Mouse (Mus musculus) gastrocnemius, adult 2 months (tissue): ENCODE data around the gene Itsn1. TPM values are rescaled to one million over a fixed set of nuclear protein-coding genes. Genes with fewer than 3 reads are reported as not detected.

Experiments
- DNase-seq: peaks from one replicate; pipeline ENCODE4 v3.0.0; 2022
- H3K27ac ChIP-seq: fragments of 200-600 bp; 2 replicates; pipeline ENCODE4 v1.8.1; 2022; ENCODE audit warnings: mild to moderate bottlenecking
- H3K4me3 ChIP-seq: fragments of 200-600 bp; 2 replicates; pipeline ENCODE4 v1.8.1; 2022; ENCODE audit warnings: mild to moderate bottlenecking, moderate library complexity
- CTCF ChIP-seq: fragments of 200-600 bp; IDR thresholded peaks from 2 replicates; pipeline ENCODE4 v1.8.1; 2022; ENCODE audit warnings: antibody characterized with exemption, mild to moderate bottlenecking, moderate library complexity
- intact Hi-C: fragments of 180-260 bp; cut with DNase I; formaldehyde crosslinking; loops from one replicate; pipeline ENCODE4 v1.15.1; 2025
- total RNA-seq, 2 experiments: library from RNA; stranded (reverse); gene quantifications; 2 replicates each; pipeline ENCODE4 v1.2.3; 2021

Itsn1 gene
- total RNA-seq, 2 experiments from 2014 or later, result 60.2 to 66.1 TPM

DNA sequence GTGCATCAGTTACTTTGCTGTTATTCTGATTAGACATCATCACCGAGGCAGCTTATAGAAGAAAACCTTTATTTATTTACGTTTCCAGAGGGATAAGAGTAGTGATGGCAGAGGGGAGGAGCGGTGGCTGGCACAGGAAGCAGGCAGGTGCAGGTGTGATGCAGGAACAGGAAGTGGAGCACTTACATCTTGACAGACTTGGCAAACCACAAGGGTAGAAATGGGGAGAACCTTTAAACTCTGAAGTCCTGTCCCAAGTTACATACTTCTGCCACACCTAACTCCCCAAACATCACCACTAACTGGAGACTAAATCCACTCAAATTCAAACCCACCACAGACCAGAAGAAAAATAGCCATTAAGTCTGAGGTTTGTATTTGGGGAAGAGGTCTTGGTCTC, 51.7 kb downstream of the Itsn1 start:
- no peak overlapping the region for H3K27ac ChIP-seq
- intact Hi-C loops, result no loop called here
- no peak for DNase-seq
- no peak overlapping the region for H3K4me3 ChIP-seq
- TF ChIP-seq CTCF, result no peak

DNA sequence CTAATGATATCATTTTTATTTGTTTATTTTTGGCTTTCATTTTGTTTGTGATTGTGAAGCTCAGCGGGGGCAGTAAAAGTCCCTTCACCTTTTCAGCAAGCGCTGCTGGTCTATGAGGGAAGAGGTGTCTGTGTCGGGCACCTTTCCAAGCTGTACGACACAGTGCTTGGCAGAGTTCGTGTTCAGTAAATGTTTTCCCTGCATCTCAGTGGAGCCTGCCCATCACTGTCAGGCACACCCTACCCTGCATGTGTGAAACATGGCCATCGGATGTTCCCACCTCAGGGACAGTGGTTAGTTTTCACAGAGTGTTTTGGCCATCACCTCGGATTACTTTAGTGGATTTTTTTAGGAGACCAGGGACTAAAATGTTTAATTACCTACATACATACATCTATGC, 54.1 kb downstream of the Itsn1 start:
- Histone ChIP-seq H3K27ac (no peak overlapping the region), H3K4me3 (no peak overlapping the region)
- intact Hi-C loops, result no loop called here
- peak; percentile 38 for DNase-seq
- no peak for TF ChIP-seq CTCF

DNA sequence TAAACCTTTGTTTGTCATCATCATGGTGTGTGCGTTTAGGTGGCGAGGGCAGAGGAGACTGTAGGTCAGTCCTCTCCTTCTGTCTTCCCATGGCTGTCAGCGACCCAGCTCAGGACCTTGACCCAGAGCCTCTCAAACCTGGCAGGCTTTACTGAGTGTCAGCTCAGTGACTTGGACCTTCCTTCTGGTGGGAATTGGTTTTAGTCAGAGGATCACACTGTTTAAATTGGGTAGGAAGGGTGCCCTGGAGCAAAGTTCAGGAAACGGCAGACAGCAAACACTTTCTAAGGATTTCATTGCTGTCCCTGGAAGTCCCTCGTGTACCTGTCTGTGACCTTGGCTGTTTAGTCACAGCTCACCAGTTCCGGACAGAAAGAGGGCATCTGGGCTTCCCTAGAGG, 55.2 kb downstream of the Itsn1 start:
- intact Hi-C loops, result no loop called here
- H3K27ac ChIP-seq, result no peak overlapping the region
- DNase-seq, result no peak
- no peak overlapping the region for H3K4me3 ChIP-seq
- no peak for TF ChIP-seq CTCF

GRCm38 (mm10) chr16:91786425-91786824, 57.3 kb downstream of the Itsn1 start:
- peak; percentile 28 for DNase-seq
- Histone ChIP-seq H3K4me3 (no peak overlapping the region), H3K27ac (no peak overlapping the region; the same call in 1 of the 2 replicates)
- intact Hi-C loops, result no loop called here
- no peak for TF ChIP-seq CTCF

DNA sequence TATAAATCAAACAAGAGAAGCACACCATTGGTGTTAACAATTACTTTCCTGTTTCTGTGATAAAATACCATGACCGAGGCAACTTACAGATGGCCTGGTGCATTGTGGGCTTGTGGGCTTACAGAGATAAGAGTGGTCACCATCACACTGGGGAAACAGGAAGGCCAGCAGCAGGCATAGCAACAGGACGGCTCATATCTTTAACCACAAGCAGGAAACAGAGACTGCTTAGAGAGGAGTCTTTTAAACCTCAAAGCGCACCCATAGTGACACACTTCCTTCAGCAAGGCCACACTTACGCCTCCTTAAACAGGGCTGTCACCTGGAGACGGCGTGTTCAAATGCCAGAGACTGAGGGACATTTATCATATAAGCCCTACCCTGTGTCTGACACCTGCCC, 60.6 kb downstream of the Itsn1 start:
- H3K4me3 ChIP-seq, result no peak overlapping the region
- TF ChIP-seq CTCF, result no peak
- no peak overlapping the region for H3K27ac ChIP-seq
- DNase-seq, result no peak
- intact Hi-C loops, result no loop called here

DNA sequence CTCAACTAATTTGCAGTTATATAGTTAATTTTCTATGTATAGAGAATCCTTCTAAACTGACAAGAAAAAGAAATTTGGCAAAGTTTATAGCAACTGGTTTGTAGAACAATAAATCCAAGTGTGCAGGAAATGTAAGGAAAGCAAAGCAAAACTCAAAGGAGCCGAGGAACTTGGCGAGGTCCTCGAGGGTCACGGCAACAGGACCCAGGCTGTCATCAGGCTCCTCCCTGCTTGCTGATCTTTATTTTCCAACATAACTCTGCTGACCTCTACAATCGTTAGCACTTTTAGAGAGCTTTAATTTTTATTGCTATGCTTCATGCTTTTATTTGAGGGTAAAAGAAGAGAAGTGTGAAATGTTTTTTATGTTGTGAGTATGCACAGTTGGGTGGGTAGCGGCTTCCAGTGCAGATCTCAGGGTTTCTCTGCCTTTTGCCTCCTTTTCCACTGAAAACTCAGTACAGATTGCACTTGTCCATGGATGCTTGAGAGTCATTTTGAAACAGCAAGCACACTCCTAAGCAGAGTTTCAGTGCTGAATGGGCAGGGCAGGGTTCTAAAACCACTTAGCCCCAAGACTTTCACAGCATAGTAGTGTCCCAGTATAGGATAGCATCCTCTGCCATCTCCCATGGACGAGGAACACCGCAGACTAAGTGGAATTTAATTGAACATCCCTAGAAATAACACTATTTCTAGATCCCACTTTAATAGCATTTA, 63.6 kb downstream of the Itsn1 start:
- intact Hi-C loops, result no loop called here
- Histone ChIP-seq H3K27ac (peak overlapping the region; percentile 9), H3K4me3 (no peak overlapping the region)
- no peak for DNase-seq
- no peak for TF ChIP-seq CTCF

- Histone ChIP-seq H3K4me3 (peak overlapping the region; percentile 9; the same call in 1 of the 2 replicates), H3K27ac (peak overlapping the region; percentile 63; the same call in 1 of the 2 replicates)
- intact Hi-C loops, result no loop called here
- DNase-seq, result no peak
- TF ChIP-seq CTCF, result no peak
Measured at GRCm38 (mm10) chr16:91793507-91794278, 64.6 kb downstream of the Itsn1 start.

- no peak overlapping the region for H3K4me3 ChIP-seq
- peak overlapping the region; percentile 63; the same call in 1 of the 2 replicates for H3K27ac ChIP-seq
- intact Hi-C loops, result no loop called here
- TF ChIP-seq CTCF, result no peak
- DNase-seq, result no peak
Measured at GRCm38 (mm10) chr16:91794306-91794705, 65.2 kb downstream of the Itsn1 start.

DNA sequence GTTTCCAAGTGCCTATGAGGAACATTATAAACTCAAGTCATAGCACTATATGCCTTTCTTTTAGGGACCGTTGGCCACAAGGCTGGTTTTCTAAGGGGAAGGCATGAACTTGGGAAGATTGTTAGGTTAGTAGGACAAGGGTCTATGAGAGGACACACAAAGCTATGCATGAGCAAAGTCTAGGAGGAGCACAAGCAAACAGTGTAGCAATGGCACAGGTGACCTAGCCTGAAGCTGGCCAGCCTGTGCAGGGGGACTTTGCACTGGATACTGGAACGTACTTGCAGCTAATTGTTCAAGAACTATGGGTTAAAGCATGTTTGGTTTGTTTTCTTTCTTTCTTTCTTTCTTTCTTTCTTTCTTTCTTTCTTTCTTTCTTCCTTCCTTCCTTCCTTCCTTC, 66.0 kb downstream of the Itsn1 start:
- Histone ChIP-seq H3K27ac (no peak overlapping the region), H3K4me3 (no peak overlapping the region)
- no peak for DNase-seq
- no peak for TF ChIP-seq CTCF
- intact Hi-C loops, result no loop called here

GRCm38 (mm10) chr16:91795606-91796005, 66.5 kb downstream of the Itsn1 start:
- intact Hi-C loops, result no loop called here
- Histone ChIP-seq H3K27ac (no peak overlapping the region), H3K4me3 (no peak overlapping the region)
- no peak for TF ChIP-seq CTCF
- no peak for DNase-seq

DNA sequence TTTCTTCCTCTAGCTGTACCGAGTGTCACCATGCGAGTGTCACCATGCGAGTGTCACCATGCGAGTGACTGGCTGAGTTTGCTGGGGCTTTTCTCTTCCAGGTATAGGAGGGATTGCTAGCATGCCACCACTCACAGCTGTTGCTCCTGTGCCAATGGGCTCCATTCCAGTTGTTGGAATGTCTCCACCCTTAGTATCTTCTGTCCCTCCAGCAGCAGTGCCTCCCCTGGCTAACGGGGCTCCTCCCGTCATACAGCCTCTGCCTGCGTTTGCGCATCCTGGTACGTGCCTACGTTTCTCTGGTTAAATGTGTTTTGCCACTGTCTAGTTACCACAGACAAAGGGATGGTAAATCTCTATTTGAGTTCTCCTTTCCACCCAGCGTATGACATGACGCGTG, 72.3 kb downstream of the Itsn1 start:
- intact Hi-C loops, result loop anchor here (5.0 kb wide), 2 partner anchors 34 to 69 kb away; no protein-coding TSS in a partner anchor
- DNase-seq, result peak; percentile 51
- TF ChIP-seq CTCF, result no peak
- Histone ChIP-seq H3K27ac (peak overlapping the region; percentile 16; the same call in 1 of the 2 replicates), H3K4me3 (no peak overlapping the region)

DNA sequence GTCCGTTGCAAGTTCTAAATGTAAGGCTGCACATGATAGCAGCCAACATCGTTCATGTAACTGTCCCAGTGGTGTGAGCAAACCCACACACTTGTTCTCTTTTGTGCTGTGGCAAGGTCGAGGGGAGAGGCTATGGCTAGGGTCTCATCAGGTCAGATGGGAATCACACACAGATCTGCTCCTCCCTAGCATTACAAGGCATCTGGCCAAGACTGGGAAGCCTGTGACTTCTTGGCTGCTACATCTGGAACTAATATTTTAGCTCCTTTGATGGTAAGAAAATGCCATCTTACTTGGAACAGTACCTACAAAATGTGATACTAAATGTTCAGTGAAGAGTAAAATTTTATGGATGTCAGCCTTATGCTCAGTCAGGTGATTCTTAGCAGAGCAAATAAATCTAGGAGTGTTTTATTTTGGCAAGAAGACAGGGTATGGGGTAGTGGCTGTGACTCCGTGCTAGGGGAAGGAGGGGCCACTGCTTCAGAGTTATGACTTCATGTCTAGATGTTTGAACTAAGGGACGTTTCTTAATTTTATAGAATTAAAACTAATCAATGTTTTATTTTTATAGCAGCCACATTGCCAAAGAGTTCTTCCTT, 73.5 kb downstream of the Itsn1 start:
- DNase-seq, result peak; percentile 55
- intact Hi-C loops, result loop anchor here (5.0 kb wide), 2 partner anchors 35 to 70 kb away; no protein-coding TSS in a partner anchor
- no peak overlapping the region for H3K4me3 ChIP-seq
- no peak for TF ChIP-seq CTCF
- H3K27ac ChIP-seq, result peak overlapping the region; percentile 51

- Histone ChIP-seq H3K4me3 (peak overlapping the region; percentile 9; the same call in 1 of the 2 replicates), H3K27ac (peak overlapping the region; percentile 74)
- TF ChIP-seq CTCF, result no peak
- no peak for DNase-seq
- intact Hi-C loops, result loop anchor here (5.0 kb wide), 2 partner anchors 37 to 72 kb away; no protein-coding TSS in a partner anchor
Measured at GRCm38 (mm10) chr16:91804418-91804817, 75.3 kb downstream of the Itsn1 start.
